Mouse (Mus musculus): ENCODE measurements at regions not wholly inside any gene's neighbourhood (a gene's known extent, or its start where the extent isn't known, plus 50 kb on each side); places are given as distances from the start of the nearest gene placed in this dataset.

DNA sequence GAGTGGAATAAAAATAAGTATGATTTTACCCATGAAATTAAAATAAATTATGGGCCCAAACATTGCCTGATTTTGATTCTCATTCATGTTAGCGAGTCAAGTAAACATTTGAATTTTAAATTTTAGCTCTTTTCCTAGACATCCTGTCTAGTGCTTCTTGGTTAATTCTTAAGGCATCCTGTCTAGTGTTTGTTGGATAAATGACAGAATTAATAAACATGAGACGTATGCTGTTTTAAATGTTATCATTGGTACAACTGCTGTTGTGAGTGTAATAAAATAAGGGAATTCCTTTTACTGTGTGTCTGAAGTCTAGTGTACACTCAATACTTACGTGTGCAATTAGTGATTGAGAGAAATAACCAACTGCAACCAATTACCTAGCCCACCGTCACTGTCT is 149.0 kb upstream of the Trpm3 start:
- DNase-seq (ENCODE audit: low spot score) (no peak), ATAC-seq (ENCODE audit: extremely low read depth, insufficient number of reproducible peaks, low FRiP score, poor library complexity, severe bottlenecking) (no peak)
- TF ChIP-seq POLR2AphosphoS5 (IDR thresholded peaks at IDR 0.05; ENCODE audit: insufficient replicate concordance, low read depth, low read length) (no peak), CTCF (IDR thresholded peaks at IDR 0.05; ENCODE audit: low read depth, low read length) (no peak), GATA1 (IDR thresholded peaks at IDR 0.05; ENCODE audit: borderline replicate concordance, low read length) (no peak), GATA2 (IDR thresholded peaks at IDR 0.05; ENCODE audit: borderline replicate concordance, low read depth, low read length) (no peak), TAL1 (conservative IDR thresholded peaks at IDR 0.05; ENCODE audit: low read depth, low read length) (no peak)
- no peaks in the 10 kb centered on the region for H3K9me3 ChIP-seq (replicated peaks)
- H3K4me3 ChIP-seq (ENCODE audit: low read depth, low read length): no peak overlapping the region
- no peaks in the 10 kb centered on the region for H3K36me3 ChIP-seq (replicated peaks)
- peaks cover 2% of the 10 kb centered on the region; the same call in 1 of the 2 replicates for H3K4me1 ChIP-seq (ENCODE audit: insufficient read depth, low read depth, low read length)
- no peaks in the 10 kb centered on the region for H3K27me3 ChIP-seq (ENCODE audit: insufficient read depth, low read length)

- Histone ChIP-seq H3K4me1 (ENCODE audit: insufficient read depth, low read depth, low read length) (peaks cover 2% of the 10 kb centered on the region; the same call in 1 of the 2 replicates), H3K9me3 (replicated peaks) (no peaks in the 10 kb centered on the region), H3K4me3 (ENCODE audit: low read depth, low read length) (no peak overlapping the region), H3K27me3 (ENCODE audit: insufficient read depth, low read length) (no peaks in the 10 kb centered on the region), H3K36me3 (replicated peaks) (no peaks in the 10 kb centered on the region)
- TF ChIP-seq POLR2AphosphoS5 (IDR thresholded peaks at IDR 0.05; ENCODE audit: insufficient replicate concordance, low read depth, low read length) (no peak), GATA2 (IDR thresholded peaks at IDR 0.05; ENCODE audit: borderline replicate concordance, low read depth, low read length) (no peak), GATA1 (IDR thresholded peaks at IDR 0.05; ENCODE audit: borderline replicate concordance, low read length) (no peak)
- ATAC-seq (ENCODE audit: extremely low read depth, insufficient number of reproducible peaks, low FRiP score, poor library complexity, severe bottlenecking): no peak
- no peak for DNase-seq (ENCODE audit: low spot score)
These were observed 147.9 kb upstream of the Trpm3 start for GRCm38 (mm10) chr19:21990970-21991369.

DNA sequence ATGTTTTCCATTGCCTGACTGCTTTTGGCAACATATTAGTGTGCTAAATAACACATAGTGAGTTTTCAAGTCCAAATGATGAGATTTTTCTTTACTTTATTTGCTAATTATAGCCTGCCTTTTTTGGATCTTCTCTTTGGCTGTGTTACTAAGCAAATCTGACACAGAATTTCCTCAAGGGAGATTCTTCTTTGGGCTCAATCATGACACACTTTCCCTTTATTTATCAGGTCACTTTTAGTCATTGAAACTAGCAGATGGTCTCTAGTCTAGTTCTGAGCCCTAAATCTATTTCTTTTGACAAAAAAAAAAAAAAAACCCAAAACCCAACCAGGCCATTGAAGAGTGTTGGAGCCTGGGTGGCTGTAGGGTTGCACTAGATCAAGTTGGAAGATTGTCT is 147.4 kb upstream of the Trpm3 start:
- no peak for ATAC-seq (ENCODE audit: extremely low read depth, insufficient number of reproducible peaks, low FRiP score, poor library complexity, severe bottlenecking)
- Histone ChIP-seq H3K27me3 (ENCODE audit: insufficient read depth, low read length) (no peaks in the 10 kb centered on the region), H3K36me3 (replicated peaks) (no peaks in the 10 kb centered on the region), H3K9me3 (replicated peaks) (no peaks in the 10 kb centered on the region), H3K4me3 (ENCODE audit: low read depth, low read length) (no peak overlapping the region), H3K4me1 (ENCODE audit: insufficient read depth, low read depth, low read length) (peaks cover 2% of the 10 kb centered on the region; the same call in 1 of the 2 replicates)
- no peak for DNase-seq (ENCODE audit: low spot score)
- TF ChIP-seq GATA1 (IDR thresholded peaks at IDR 0.05; ENCODE audit: borderline replicate concordance, low read length) (no peak), POLR2AphosphoS5 (IDR thresholded peaks at IDR 0.05; ENCODE audit: insufficient replicate concordance, low read depth, low read length) (no peak), CTCF (IDR thresholded peaks at IDR 0.05; ENCODE audit: low read depth, low read length) (no peak), GATA2 (IDR thresholded peaks at IDR 0.05; ENCODE audit: borderline replicate concordance, low read depth, low read length) (no peak), TAL1 (conservative IDR thresholded peaks at IDR 0.05; ENCODE audit: low read depth, low read length) (no peak)

- DNase-seq (ENCODE audit: low spot score) (no peak), ATAC-seq (ENCODE audit: extremely low read depth, insufficient number of reproducible peaks, low FRiP score, poor library complexity, severe bottlenecking) (no peak)
- no peak for TF ChIP-seq GATA2 (IDR thresholded peaks at IDR 0.05; ENCODE audit: borderline replicate concordance, low read depth, low read length)
- TF ChIP-seq GATA1 (IDR thresholded peaks at IDR 0.05; ENCODE audit: borderline replicate concordance, low read length): no peak
- no peak for TF ChIP-seq CTCF (IDR thresholded peaks at IDR 0.05; ENCODE audit: low read depth, low read length)
- TF ChIP-seq POLR2AphosphoS5 (IDR thresholded peaks at IDR 0.05; ENCODE audit: insufficient replicate concordance, low read depth, low read length): no peak
- TF ChIP-seq TAL1 (conservative IDR thresholded peaks at IDR 0.05; ENCODE audit: low read depth, low read length): no peak
- H3K4me1 ChIP-seq (ENCODE audit: insufficient read depth, low read depth, low read length): no peaks in the 10 kb centered on the region
- H3K27me3 ChIP-seq (ENCODE audit: insufficient read depth, low read length): no peaks in the 10 kb centered on the region
- no peaks in the 10 kb centered on the region for H3K36me3 ChIP-seq (replicated peaks)
- no peaks in the 10 kb centered on the region for H3K9me3 ChIP-seq (replicated peaks)
- H3K4me3 ChIP-seq (ENCODE audit: low read depth, low read length): no peak overlapping the region
These were observed 139.2 kb upstream of the Trpm3 start for GRCm38 (mm10) chr19:21999621-22000020.

GRCm38 (mm10) chr19:22008053-22008935 is 130.6 kb upstream of the Trpm3 start:
- TF ChIP-seq CTCF (IDR thresholded peaks at IDR 0.05; ENCODE audit: low read depth, low read length) (no peak), POLR2AphosphoS5 (IDR thresholded peaks at IDR 0.05; ENCODE audit: insufficient replicate concordance, low read depth, low read length) (no peak), GATA1 (IDR thresholded peaks at IDR 0.05; ENCODE audit: borderline replicate concordance, low read length) (no peak), GATA2 (IDR thresholded peaks at IDR 0.05; ENCODE audit: borderline replicate concordance, low read depth, low read length) (no peak), TAL1 (conservative IDR thresholded peaks at IDR 0.05; ENCODE audit: low read depth, low read length) (no peak)
- no peaks in the 10 kb centered on the region for H3K9me3 ChIP-seq (replicated peaks)
- no peaks in the 10 kb centered on the region for H3K27me3 ChIP-seq (ENCODE audit: insufficient read depth, low read length)
- ATAC-seq (ENCODE audit: extremely low read depth, insufficient number of reproducible peaks, low FRiP score, poor library complexity, severe bottlenecking) (no peak), DNase-seq (ENCODE audit: low spot score) (no peak)
- no peaks in the 10 kb centered on the region for H3K36me3 ChIP-seq (replicated peaks)
- H3K4me1 ChIP-seq (ENCODE audit: insufficient read depth, low read depth, low read length): no peaks in the 10 kb centered on the region
- H3K4me3 ChIP-seq (ENCODE audit: low read depth, low read length): no peak overlapping the region

DNA sequence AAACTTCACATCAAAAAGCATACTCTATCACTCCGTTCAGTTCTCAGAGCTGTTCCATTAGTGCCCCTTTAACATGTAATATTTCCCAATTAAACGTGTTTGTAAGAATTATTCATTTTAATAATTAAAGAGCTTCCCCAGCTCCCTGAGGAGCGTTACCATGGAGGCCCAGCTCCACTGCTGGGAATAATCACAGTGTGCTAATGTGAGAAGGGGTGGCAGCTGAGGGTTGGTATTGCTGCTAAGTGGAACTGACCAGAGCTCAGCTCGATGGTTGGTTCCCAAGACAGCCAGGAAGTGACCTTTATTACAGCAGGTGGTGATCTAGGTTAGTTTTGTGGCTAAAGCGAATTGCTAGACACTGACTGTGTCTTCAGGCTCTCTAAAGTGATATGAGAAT is 128.6 kb upstream of the Trpm3 start:
- no peaks in the 10 kb centered on the region for H3K27me3 ChIP-seq (ENCODE audit: insufficient read depth, low read length)
- no peaks in the 10 kb centered on the region for H3K36me3 ChIP-seq (replicated peaks)
- H3K4me1 ChIP-seq (ENCODE audit: insufficient read depth, low read depth, low read length): no peaks in the 10 kb centered on the region
- no peak for DNase-seq (ENCODE audit: low spot score)
- H3K4me3 ChIP-seq (ENCODE audit: low read depth, low read length): no peak overlapping the region
- TF ChIP-seq GATA1 (IDR thresholded peaks at IDR 0.05; ENCODE audit: borderline replicate concordance, low read length): no peak
- no peak for TF ChIP-seq TAL1 (conservative IDR thresholded peaks at IDR 0.05; ENCODE audit: low read depth, low read length)
- TF ChIP-seq CTCF (IDR thresholded peaks at IDR 0.05; ENCODE audit: low read depth, low read length): no peak
- no peak for TF ChIP-seq GATA2 (IDR thresholded peaks at IDR 0.05; ENCODE audit: borderline replicate concordance, low read depth, low read length)
- TF ChIP-seq POLR2AphosphoS5 (IDR thresholded peaks at IDR 0.05; ENCODE audit: insufficient replicate concordance, low read depth, low read length): no peak
- H3K9me3 ChIP-seq (replicated peaks): no peaks in the 10 kb centered on the region
- ATAC-seq (ENCODE audit: extremely low read depth, insufficient number of reproducible peaks, low FRiP score, poor library complexity, severe bottlenecking): no peak

Data from G1E (cell line).